Mouse (Mus musculus) CH12.LX (cell line): Measurements from ENCODE around the gene Rtl8a.
"Not testable (repeated sequence)": the region's sequence is repeated elsewhere in the genome, so short reads cannot be mapped to it uniquely, and the experiment has no call there.

Experiments
- CTCF ChIP-seq, 2 experiments: IDR thresholded peaks in 1 of 2; conservative IDR thresholded peaks in 1 of 2; 2 replicates each; pipeline ENCODE4 v1.5.1; 2011 to 2012; ENCODE audit warnings: low read depth in 2 of 2, low read length in 2 of 2, improper control_type of control experiment in 1 of 2, inconsistent platforms in 1 of 2, mild to moderate bottlenecking in 1 of 2, moderate library complexity in 1 of 2
- TCF12 ChIP-seq: IDR thresholded peaks from 2 replicates; pipeline ENCODE4 v1.6.1; 2014; ENCODE audit warnings: low read depth, mild to moderate bottlenecking, inconsistent platforms, low read length, improper control_type of control experiment

GRCm38 (mm10) chrX:53670696-53671095 is 27.2 kb upstream of the Rtl8a start:
- not testable (repeated sequence) for TF ChIP-seq TCF12; CTCF (conservative IDR thresholded peaks at IDR 0.05 in 1 of 2, IDR thresholded peaks at IDR 0.05 in 1 of 2; ENCODE audit: low read depth in 2 of 2, low read length in 2 of 2)
